Mouse (Mus musculus) subcutaneous adipose tissue, adult 2 months (tissue): ENCODE results near the gene Gja1. TPM values are rescaled to one million over a fixed set of nuclear protein-coding genes. Genes with fewer than 3 reads are reported as not detected.

Experiments
- polyA plus RNA-seq: library from polyadenylated mRNA; depleted of rRNA; stranded (reverse); fragments of >200 nt; gene quantifications from 2 replicates; pipeline ENCODE4 v1.2.3, GENCODE M21; 2012; ENCODE audit warnings: low replicate concordance; rRNA removed

The Gja1 gene
- polyA plus RNA-seq, result 33.0 and 47.2 TPM in 2 replicates

GRCm38 (mm10) chr10:56377097-56377965 lies at the start of gene Gja1:
Gene Gja1 (plus strand): TSS chr10:56377330.

Other genes starting within 250 kb of the Gja1 start
- 1.6 and 2.0 TPM in 2 replicates for gene Tbc1d32, start 148.6 kb upstream of the Gja1 start, polyA plus RNA-seq